Mouse (Mus musculus) neural tube, embryonic 12.5 days (tissue): ENCODE measurements around the gene Treh. TPM values are rescaled to one million over a fixed set of nuclear protein-coding genes. Genes with fewer than 3 reads are reported as not detected.

Experiments
- ATAC-seq: fragments of 200-750 bp; cut with Nextera tagmentation; 2 replicates; pipeline ENCODE4 v1.8.0; 2017; ENCODE audit warnings: low read depth, mild to moderate bottlenecking, moderate TSS enrichment, moderate library complexity; ENCODE audit not compliant: low FRiP score
- H3K27ac ChIP-seq: fragments of 300-500 bp; sonication (generic); 2 replicates; pipeline ENCODE4 v1.5.1; 2016
- H3K27me3 ChIP-seq: fragments of 300-500 bp; sonication (generic); replicated peaks from 2 replicates; pipeline ENCODE4 v1.6.1; 2016; ENCODE audit warnings: mild to moderate bottlenecking
- H3K36me3 ChIP-seq: fragments of 300-500 bp; sonication (generic); 2 replicates; pipeline ENCODE4 v1.6.1; 2016; ENCODE audit warnings: mild to moderate bottlenecking
- H3K4me1 ChIP-seq: fragments of 300-500 bp; sonication (generic); 2 replicates; pipeline ENCODE4 v1.6.1; 2016
- H3K4me2 ChIP-seq: fragments of 300-500 bp; sonication (generic); replicated peaks from 2 replicates; pipeline ENCODE4 v1.6.1; 2016; ENCODE audit warnings: mild to moderate bottlenecking
- H3K4me3 ChIP-seq: fragments of 300-500 bp; sonication (generic); 2 replicates; pipeline ENCODE4 v1.5.1; 2016
- H3K9ac ChIP-seq: fragments of 300-500 bp; sonication (generic); 2 replicates; pipeline ENCODE4 v1.6.1; 2016; ENCODE audit warnings: mild to moderate bottlenecking
- H3K9me3 ChIP-seq: fragments of 300-500 bp; sonication (generic); 2 replicates; pipeline ENCODE4 v1.6.1; 2016; ENCODE audit warnings: mild to moderate bottlenecking
- WGBS: fragments of 180-500 bp; shearing (Covaris S2); methylation state at CpG from one replicate; pipeline ENCODE4 v1.1.7; 2016; 5-methylcytosine and 5-hydroxymethylcytosine counted together
- polyA plus RNA-seq: library from polyadenylated mRNA; unstranded; fragments of >200 nt; fragmentation: Nextera tagmentation; extraction: Ambion mirVana; gene quantifications from 2 replicates; pipeline ENCODE4 v1.2.1, GENCODE M21; 2016

Treh gene
- polyA plus RNA-seq, 1 experiment from 2014 or later = not detected

GRCm38 (mm10) chr9:44685346-44686330 lies 12.6 kb downstream of the Treh start:
- peak; percentile 62 for ATAC-seq
- Histone ChIP-seq H3K9ac (0 out of 2 replicates have a peak overlapping the region, but pooled peaks have one; percentile 8), H3K9me3 (no peaks in the 10 kb centered on the region), H3K27ac (no peak overlapping the region), H3K4me3 (no peak overlapping the region), H3K36me3 (peaks cover 36% of the 10 kb centered on the region), H3K27me3 (no peaks in the 10 kb centered on the region), H3K4me1 (peaks cover 24% of the 10 kb centered on the region), H3K4me2 (no peak overlapping the region)
- 30% methylated on average over 14 of the region's 14 CpGs for WGBS

GRCm38 (mm10) chr9:44686638-44687037 lies 13.6 kb downstream of the Treh start:
- Histone ChIP-seq H3K36me3 (peaks cover 43% of the 10 kb centered on the region), H3K4me1 (peaks cover 24% of the 10 kb centered on the region), H3K27ac (no peak overlapping the region), H3K9me3 (no peaks in the 10 kb centered on the region), H3K9ac (no peak overlapping the region), H3K4me3 (no peak overlapping the region), H3K27me3 (no peaks in the 10 kb centered on the region), H3K4me2 (no peak overlapping the region)
- 30% methylated on average over 5 of the region's 5 CpGs for WGBS
- ATAC-seq = peak; percentile 69

- peaks cover 24% of the 10 kb centered on the region for H3K4me1 ChIP-seq
- H3K27me3 ChIP-seq = no peaks in the 10 kb centered on the region
- peaks cover 54% of the 10 kb centered on the region for H3K36me3 ChIP-seq
- no peaks in the 10 kb centered on the region for H3K9me3 ChIP-seq
- whole genome bisulfite sequencing = 72% methylated on average over 9 of the region's 9 CpGs
- H3K9ac ChIP-seq = no peak overlapping the region
- no peak overlapping the region for H3K4me2 ChIP-seq
- H3K4me3 ChIP-seq = no peak overlapping the region
- H3K27ac ChIP-seq = no peak overlapping the region
- ATAC-seq = no peak
Measured at GRCm38 (mm10) chr9:44688013-44688412, 15.0 kb downstream of the Treh start.

- Histone ChIP-seq H3K4me2 (no peak overlapping the region), H3K27me3 (no peaks in the 10 kb centered on the region), H3K9ac (no peak overlapping the region), H3K4me3 (no peak overlapping the region), H3K27ac (no peak overlapping the region), H3K36me3 (peaks cover 80% of the 10 kb centered on the region), H3K4me1 (peaks cover 21% of the 10 kb centered on the region), H3K9me3 (no peaks in the 10 kb centered on the region)
- WGBS = 48% methylated on average over 7 of the region's 7 CpGs
- ATAC-seq = no peak
Measured at GRCm38 (mm10) chr9:44690641-44691040, 17.6 kb downstream of the Treh start.

GRCm38 (mm10) chr9:44691671-44692520 lies 18.9 kb downstream of the Treh start:
- Histone ChIP-seq H3K9ac (no peak overlapping the region), H3K36me3 (peaks cover 86% of the 10 kb centered on the region)

GRCm38 (mm10) chr9:44693071-44693470 lies 20.0 kb downstream of the Treh start:
- no peak overlapping the region for H3K4me3 ChIP-seq
- no peaks in the 10 kb centered on the region for H3K9me3 ChIP-seq
- H3K27ac ChIP-seq = no peak overlapping the region
- 89% methylated on average over 11 of the region's 11 CpGs for WGBS
- no peak for ATAC-seq
- no peak overlapping the region for H3K9ac ChIP-seq
- no peak overlapping the region for H3K4me2 ChIP-seq
- H3K27me3 ChIP-seq = no peaks in the 10 kb centered on the region
- H3K4me1 ChIP-seq = no peaks in the 10 kb centered on the region
- peaks cover 86% of the 10 kb centered on the region for H3K36me3 ChIP-seq

More at GRCm38 (mm10) chr9:44691671-44692520, 18.9 kb downstream of the Treh start:
- no peaks in the 10 kb centered on the region for H3K9me3 ChIP-seq
- ATAC-seq = no peak
- peaks cover 8% of the 10 kb centered on the region for H3K4me1 ChIP-seq
- WGBS = 86% methylated on average over 21 of the region's 21 CpGs
- no peak overlapping the region for H3K27ac ChIP-seq
- H3K4me3 ChIP-seq = no peak overlapping the region
- H3K4me2 ChIP-seq = no peak overlapping the region
- H3K27me3 ChIP-seq = no peaks in the 10 kb centered on the region

GRCm38 (mm10) chr9:44697866-44698265 lies 24.8 kb downstream of the Treh start:
- H3K9me3 ChIP-seq = no peaks in the 10 kb centered on the region
- no peaks in the 10 kb centered on the region for H3K4me1 ChIP-seq
- H3K9ac ChIP-seq = no peak overlapping the region
- H3K4me3 ChIP-seq = no peak overlapping the region
- H3K27ac ChIP-seq = no peak overlapping the region
- H3K27me3 ChIP-seq = no peaks in the 10 kb centered on the region
- no peak overlapping the region for H3K4me2 ChIP-seq
- 93% methylated on average over 16 of the region's 16 CpGs for WGBS
- ATAC-seq = no peak
- H3K36me3 ChIP-seq = peaks cover 99% of the 10 kb centered on the region

GRCm38 (mm10) chr9:44699196-44699595 lies 26.2 kb downstream of the Treh start:
- H3K4me3 ChIP-seq = no peak overlapping the region
- H3K27me3 ChIP-seq = no peaks in the 10 kb centered on the region
- no peak for ATAC-seq
- no peak overlapping the region for H3K27ac ChIP-seq
- no peaks in the 10 kb centered on the region for H3K4me1 ChIP-seq
- H3K9me3 ChIP-seq = no peaks in the 10 kb centered on the region
- H3K9ac ChIP-seq = no peak overlapping the region
- H3K36me3 ChIP-seq = peaks cover 99% of the 10 kb centered on the region
- 88% methylated on average over 10 of the region's 10 CpGs for WGBS
- H3K4me2 ChIP-seq = no peak overlapping the region

GRCm38 (mm10) chr9:44699730-44700129 lies 26.7 kb downstream of the Treh start:
- no peak overlapping the region for H3K27ac ChIP-seq
- WGBS = 94% methylated on average over 5 of the region's 5 CpGs
- no peak overlapping the region for H3K9ac ChIP-seq
- no peak for ATAC-seq
- no peaks in the 10 kb centered on the region for H3K4me1 ChIP-seq
- no peaks in the 10 kb centered on the region for H3K9me3 ChIP-seq
- peaks cover 98% of the 10 kb centered on the region for H3K36me3 ChIP-seq
- H3K27me3 ChIP-seq = no peaks in the 10 kb centered on the region
- no peak overlapping the region for H3K4me3 ChIP-seq
- no peak overlapping the region for H3K4me2 ChIP-seq

- H3K27me3 ChIP-seq = no peaks in the 10 kb centered on the region
- ATAC-seq = no peak
- H3K4me1 ChIP-seq = peaks cover 21% of the 10 kb centered on the region
- peak overlapping the region; percentile 60 for H3K4me2 ChIP-seq
- H3K9me3 ChIP-seq = no peaks in the 10 kb centered on the region
- WGBS = 21% methylated on average over 28 of the region's 28 CpGs
- H3K27ac ChIP-seq = no peak overlapping the region
- peak overlapping the region; percentile 25; the same call in 1 of the 2 replicates for H3K4me3 ChIP-seq
- peak overlapping the region; percentile 42 for H3K9ac ChIP-seq
- peaks cover 85% of the 10 kb centered on the region for H3K36me3 ChIP-seq
Measured at GRCm38 (mm10) chr9:44707749-44708428, 34.9 kb downstream of the Treh start.

GRCm38 (mm10) chr9:44708429-44708765 lies 35.4 kb downstream of the Treh start:
- peak; percentile 79 for ATAC-seq
- Histone ChIP-seq H3K4me2 (peak overlapping the region; percentile 60), H3K36me3 (peaks cover 85% of the 10 kb centered on the region), H3K4me3 (peak overlapping the region; percentile 25), H3K4me1 (peaks cover 21% of the 10 kb centered on the region), H3K27ac (no peak overlapping the region), H3K9ac (peak overlapping the region; percentile 42), H3K27me3 (no peaks in the 10 kb centered on the region), H3K9me3 (no peaks in the 10 kb centered on the region)
- 6% methylated on average over 24 of the region's 24 CpGs for WGBS
